Mouse (Mus musculus) E14TG2a.4 (cell line): ENCODE measurements around the gene Pwwp2b.

ENCODE experiments used
- CTCF ChIP-seq: conservative IDR thresholded peaks from 2 replicates; pipeline ENCODE4 v1.5.1; 2014; ENCODE audit warnings: low read length
- NANOG ChIP-seq: IDR thresholded peaks from 2 replicates; pipeline ENCODE4 v1.6.1; 2014; ENCODE audit warnings: borderline replicate concordance, low read length, mixed read lengths
- POU5F1 ChIP-seq: IDR thresholded peaks from 2 replicates; pipeline ENCODE4 v1.6.1; 2014; ENCODE audit warnings: low read length, borderline replicate concordance

DNA sequence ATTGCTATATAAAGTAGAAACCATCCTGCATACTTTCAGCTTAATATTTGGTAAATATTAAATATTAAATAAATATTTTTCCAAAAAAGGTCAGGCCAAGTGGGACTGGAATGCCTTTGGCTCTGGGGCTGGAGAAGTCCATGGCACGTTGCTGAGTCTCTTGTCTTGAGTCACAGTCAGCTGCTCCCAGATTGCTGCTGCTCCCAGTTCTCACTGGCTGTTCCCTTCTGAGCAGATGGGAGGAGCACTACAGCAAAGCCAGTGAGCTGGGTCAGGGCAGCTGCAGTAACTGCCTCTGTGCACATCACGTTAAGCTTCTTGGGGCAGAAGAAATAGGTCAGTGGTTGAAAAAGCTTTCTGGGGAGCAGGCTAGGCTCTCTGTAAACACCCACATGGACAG, 28.0 kb upstream of the Pwwp2b start:
- TF ChIP-seq CTCF (no peak), POU5F1 (no peak), NANOG (no peak)
